Mouse (Mus musculus) lung, adult 2 months (tissue): ENCODE data around the gene Kcna7.

Source experiments
- CTCF ChIP-seq: fragments of 200-500 bp; IDR thresholded peaks from 2 replicates; pipeline ENCODE4 v1.5.1; 2011; ENCODE audit warnings: mild to moderate bottlenecking, low read length, control low read depth; ENCODE audit not compliant: insufficient read depth
- POLR2A ChIP-seq: fragments of 200-500 bp; IDR thresholded peaks from 2 replicates; pipeline ENCODE4 v1.6.1; 2011; ENCODE audit warnings: low read depth, mild to moderate bottlenecking, control low read depth, low read length, borderline replicate concordance; ENCODE audit errors: extremely low read depth

- TF ChIP-seq CTCF (no peak), POLR2A (no peak)
Observed at GRCm38 (mm10) chr7:45374620-45375019, 30.8 kb upstream of the Kcna7 start.
